In genomic region chr8:10414684-10415212, GRCm38 (mm10) we compare ENCODE assay signal across 8 mouse cellular contexts.
DNase-seq lines count a peak whose midpoint lies in the region; ATAC-seq lines count a peak whose summit lies in the region.

No protein-coding gene starts in this region.

- H3K27ac ChIP-seq in liver, embryonic 12.5 days = no peak overlapping the region
- H3K27ac ChIP-seq in limb, embryonic 13.5 days = no peak overlapping the region

- no peaks in the 10 kb centered on the region for H3K36me3 ChIP-seq in liver, embryonic 12.5 days
- H3K36me3 ChIP-seq in limb, embryonic 13.5 days = no peaks in the 10 kb centered on the region

- no peaks in the 10 kb centered on the region for H3K9me3 ChIP-seq in liver, embryonic 12.5 days (replicated peaks)
- H3K9me3 ChIP-seq in limb, embryonic 13.5 days = no peaks in the 10 kb centered on the region

- H3K4me3 ChIP-seq in liver, embryonic 12.5 days = no peak overlapping the region
- no peak overlapping the region for H3K4me3 ChIP-seq in limb, embryonic 13.5 days

- DNase-seq in liver = peak; percentile 67
- peak; percentile 43 for DNase-seq in cerebellum, adult 9-10 months
- DNase-seq in frontal cortex, postnatal 25 days (ENCODE audit: low spot score in 2 of 2) = peak; percentile 74 to 75
- DNase-seq in kidney, adult 9 months = peak; percentile 76
- DNase-seq in neural tube, embryonic 10.5 days (ENCODE audit: extremely low spot score, low spot score) = peak; percentile 83
- peak; percentile 48 for DNase-seq in thymus, postnatal 0 days (ENCODE audit: low spot score)

- 16% methylated on average over 6 of the region's 6 CpGs for WGBS in liver, embryonic 12.5 days (ENCODE audit: insufficient replicate concordance)
- 26% methylated on average over 6 of the region's 6 CpGs for WGBS in limb, embryonic 13.5 days

- H3K9ac ChIP-seq in liver, embryonic 12.5 days = no peak overlapping the region
- peak overlapping the region; percentile 25; the same call in 1 of the 2 replicates for H3K9ac ChIP-seq in limb, embryonic 13.5 days

- no peaks in the 10 kb centered on the region for H3K4me1 ChIP-seq in liver, embryonic 12.5 days
- peaks cover 8% of the 10 kb centered on the region; the same call in 1 of the 2 replicates for H3K4me1 ChIP-seq in limb, embryonic 13.5 days

- no peak overlapping the region for H3K4me2 ChIP-seq in liver, embryonic 12.5 days
- H3K4me2 ChIP-seq in limb, embryonic 13.5 days (replicated peaks) = no peak overlapping the region

- ATAC-seq in liver, embryonic 12.5 days = no peak
- ATAC-seq in limb, embryonic 13.5 days (ENCODE audit: low FRiP score, low read depth) = 0 out of 2 replicates have a peak, but pooled peaks have one; percentile 26

- no peaks in the 10 kb centered on the region for H3K27me3 ChIP-seq in liver, embryonic 12.5 days (replicated peaks)
- no peaks in the 10 kb centered on the region; the same call in 1 of the 2 replicates for H3K27me3 ChIP-seq in limb, embryonic 13.5 days
